Mouse (Mus musculus): ENCODE measurements around the gene Hdac7.

The Hdac7 gene

DNA sequence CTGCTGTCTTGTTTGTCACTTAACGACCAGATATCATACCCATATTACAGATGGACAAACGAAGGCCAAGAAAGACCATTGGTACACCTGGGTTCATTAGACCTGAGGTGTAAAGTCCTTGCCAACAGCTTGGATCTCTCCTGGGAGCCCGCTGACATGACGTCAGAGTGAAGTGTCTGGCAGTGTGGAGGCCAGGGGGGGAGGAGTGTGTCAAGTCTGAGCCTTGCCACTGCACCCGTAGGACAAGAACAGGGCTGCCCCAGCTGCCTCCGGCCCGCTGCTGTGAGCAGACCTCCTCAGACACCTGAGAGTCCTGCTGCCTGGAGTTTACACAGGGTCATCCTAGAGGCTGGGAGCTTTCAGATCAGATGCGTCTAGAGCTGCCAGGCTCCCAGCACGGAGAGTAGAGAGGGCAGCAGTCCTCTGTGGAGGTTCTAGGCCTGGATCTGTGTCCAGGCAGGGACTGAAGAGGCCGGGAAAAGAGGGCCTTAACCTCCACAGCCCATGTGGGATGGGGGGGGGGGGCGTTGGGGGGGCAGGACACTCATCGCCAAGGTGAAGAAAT lies 100.3 kb downstream of the Hdac7 start:
- DNase-seq (ENCODE audit: low spot score), result no peak

DNA sequence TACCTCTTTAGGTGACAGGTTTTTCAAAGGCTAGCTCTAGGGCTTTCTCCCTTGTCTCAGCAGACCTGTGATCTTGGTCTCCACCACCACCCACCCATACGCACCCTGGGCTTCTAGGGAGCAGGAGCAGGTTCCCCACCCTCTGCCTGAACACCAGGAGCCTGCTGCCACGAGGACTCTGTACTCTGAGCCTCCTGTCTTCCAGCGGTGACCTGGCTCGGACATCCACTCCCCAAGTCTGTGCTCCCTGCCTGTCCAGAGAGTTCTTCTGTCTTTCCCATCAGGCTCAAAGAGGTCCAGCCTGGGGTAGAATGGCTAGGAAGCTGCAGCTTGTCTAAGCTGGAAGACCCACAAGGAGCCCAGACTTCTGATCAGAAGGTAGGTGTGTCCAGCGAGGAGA lies 101.1 kb downstream of the Hdac7 start:
- DNase-seq (ENCODE audit: low spot score), result no peak
